Mouse (Mus musculus): Measurements from ENCODE around the gene Gm49384.

DNA sequence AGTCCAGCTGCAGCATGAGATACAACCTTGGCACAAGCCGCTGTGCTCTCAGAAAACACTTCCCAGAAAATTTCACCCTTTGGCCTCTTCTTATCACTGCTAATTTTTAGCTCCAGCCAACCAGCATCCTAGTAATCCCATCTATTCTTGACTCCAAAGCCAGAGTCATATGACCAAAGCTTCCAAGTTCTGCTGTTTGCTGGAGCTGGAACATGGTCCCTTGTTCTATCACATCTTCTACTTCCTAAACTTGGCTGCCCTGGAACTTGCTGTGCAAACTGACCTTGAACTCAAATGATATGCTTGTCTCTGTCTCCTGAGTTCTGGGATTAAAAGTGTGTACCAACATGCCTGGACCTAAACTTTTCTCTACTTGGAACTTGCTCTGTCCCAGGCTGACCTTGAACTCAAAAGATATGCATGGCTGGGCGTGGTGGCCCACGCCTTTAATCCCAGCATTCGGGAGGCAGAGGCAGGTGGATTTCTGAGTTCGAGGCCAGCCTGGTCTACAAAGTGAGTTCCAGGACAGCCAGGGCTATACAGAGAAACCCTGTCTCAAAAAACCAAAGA, 56.8 kb downstream of the Gm49384 start:
- TF ChIP-seq CTCF (IDR thresholded peaks at IDR 0.05; ENCODE audit: control insufficient read depth, insufficient read depth, insufficient read length) (no peak), USF1 (IDR thresholded peaks at IDR 0.05; ENCODE audit: low read depth) (no peak), MAX (IDR thresholded peaks at IDR 0.05) (no peak), MYOD1 (IDR thresholded peaks at IDR 0.05; ENCODE audit: control insufficient read depth, insufficient read length, low read depth) (no peak), MYOG (IDR thresholded peaks at IDR 0.05; ENCODE audit: control insufficient read depth, extremely low read depth, insufficient read length) (no peak), FOSL1 (IDR thresholded peaks at IDR 0.05; ENCODE audit: insufficient read depth, low read length, poor library complexity, severe bottlenecking) (no peak)

Measured in C2C12 (cell line).